Mouse (Mus musculus) midbrain, embryonic 16.5 days (tissue): ENCODE measurements around the gene Slc4a5. TPM values are rescaled to one million over a fixed set of nuclear protein-coding genes. Genes with fewer than 3 reads are reported as not detected.

Source experiments
- ATAC-seq: fragments of 200-750 bp; cut with Nextera tagmentation; 2 replicates; pipeline ENCODE4 v1.8.0; 2017; ENCODE audit warnings: moderate TSS enrichment
- H3K27ac ChIP-seq: fragments of 300-500 bp; sonication (generic); 2 replicates; pipeline ENCODE4 v1.5.1; 2014; ENCODE audit warnings: mild to moderate bottlenecking, low read length, mixed read lengths
- H3K27me3 ChIP-seq: fragments of 300-500 bp; sonication (generic); 2 replicates; pipeline ENCODE4 v1.6.1; 2014; ENCODE audit warnings: low read depth, low read length, mixed read lengths; ENCODE audit not compliant: control insufficient read depth, insufficient read depth
- H3K36me3 ChIP-seq: fragments of 300-500 bp; sonication (generic); 2 replicates; pipeline ENCODE4 v1.6.1; 2014; ENCODE audit warnings: mild to moderate bottlenecking, low read length, moderate library complexity, mixed read lengths; ENCODE audit not compliant: control insufficient read depth, insufficient read depth
- H3K4me1 ChIP-seq: fragments of 300-500 bp; sonication (generic); 2 replicates; pipeline ENCODE4 v1.6.1; 2014; ENCODE audit warnings: mild to moderate bottlenecking, low read length, mixed read lengths; ENCODE audit not compliant: control insufficient read depth, insufficient read depth
- H3K4me2 ChIP-seq: fragments of 300-500 bp; sonication (generic); 2 replicates; pipeline ENCODE4 v1.6.1; 2014; ENCODE audit warnings: mild to moderate bottlenecking, low read length, mixed read lengths
- H3K4me3 ChIP-seq: fragments of 300-500 bp; sonication (generic); 2 replicates; pipeline ENCODE4 v1.5.1; 2014; ENCODE audit warnings: low read depth, mild to moderate bottlenecking, low read length, moderate library complexity, mixed read lengths
- H3K9ac ChIP-seq: fragments of 300-500 bp; sonication (generic); 2 replicates; pipeline ENCODE4 v1.6.1; 2014; ENCODE audit warnings: low read depth, low read length, mixed read lengths
- H3K9me3 ChIP-seq: fragments of 300-500 bp; sonication (generic); replicated peaks from 2 replicates; pipeline ENCODE4 v1.6.1; 2014; ENCODE audit warnings: mild to moderate bottlenecking, low read length, mixed read lengths; ENCODE audit not compliant: control insufficient read depth, poor library complexity, severe bottlenecking
- WGBS: fragments of 180-500 bp; shearing (Covaris S2); extraction: QIAGEN DNeasy Blood & Tissue Kit; methylation state at CpG from one replicate; pipeline ENCODE4 v1.1.7; 2014; 5-methylcytosine and 5-hydroxymethylcytosine counted together
- polyA plus RNA-seq: library from polyadenylated mRNA; unstranded; fragments of >200 nt; fragmentation: Nextera tagmentation; extraction: Ambion mirVana; gene quantifications from 2 replicates; pipeline ENCODE4 v1.2.1, GENCODE M21; 2015

Gene Slc4a5
- polyA plus RNA-seq, 1 experiment from 2014 or later = 0.49 TPM

- 79% methylated on average over 6 of the region's 6 CpGs for WGBS
- H3K9ac ChIP-seq = no peak overlapping the region
- H3K4me3 ChIP-seq = no peak overlapping the region
These were observed 25.5 kb downstream of the Slc4a5 start for GRCm38 (mm10) chr6:83245134-83245533.

GRCm38 (mm10) chr6:83245997-83246396 lies 26.4 kb downstream of the Slc4a5 start:
- H3K27me3 ChIP-seq = no peaks in the 10 kb centered on the region
- H3K36me3 ChIP-seq = no peaks in the 10 kb centered on the region
- no peak overlapping the region for H3K9ac ChIP-seq
- WGBS = 97% methylated on average over 1 of the region's 1 CpGs
- H3K27ac ChIP-seq = no peak overlapping the region
- ATAC-seq = no peak
- H3K9me3 ChIP-seq = no peaks in the 10 kb centered on the region
- H3K4me1 ChIP-seq = no peaks in the 10 kb centered on the region
- no peak overlapping the region for H3K4me2 ChIP-seq
- H3K4me3 ChIP-seq = no peak overlapping the region

More at GRCm38 (mm10) chr6:83245134-83245533, 25.5 kb downstream of the Slc4a5 start:
- H3K9me3 ChIP-seq = no peaks in the 10 kb centered on the region
- no peak for ATAC-seq
- no peaks in the 10 kb centered on the region for H3K36me3 ChIP-seq
- H3K27ac ChIP-seq = no peak overlapping the region
- no peaks in the 10 kb centered on the region for H3K27me3 ChIP-seq
- H3K4me2 ChIP-seq = no peak overlapping the region
- no peaks in the 10 kb centered on the region for H3K4me1 ChIP-seq

- WGBS = 97% methylated on average over 4 of the region's 4 CpGs
- Histone ChIP-seq H3K4me1 (no peaks in the 10 kb centered on the region), H3K4me2 (no peak overlapping the region), H3K36me3 (no peaks in the 10 kb centered on the region), H3K9me3 (no peaks in the 10 kb centered on the region), H3K4me3 (no peak overlapping the region), H3K27ac (no peak overlapping the region), H3K27me3 (no peaks in the 10 kb centered on the region), H3K9ac (no peak overlapping the region)
- no peak for ATAC-seq
These were observed 27.1 kb downstream of the Slc4a5 start for GRCm38 (mm10) chr6:83246750-83247149.

GRCm38 (mm10) chr6:83247153-83247552 lies 27.5 kb downstream of the Slc4a5 start:
- ATAC-seq = no peak
- Histone ChIP-seq H3K9ac (no peak overlapping the region), H3K27ac (no peak overlapping the region), H3K4me2 (no peak overlapping the region), H3K4me3 (no peak overlapping the region), H3K4me1 (no peaks in the 10 kb centered on the region), H3K9me3 (no peaks in the 10 kb centered on the region), H3K27me3 (no peaks in the 10 kb centered on the region), H3K36me3 (no peaks in the 10 kb centered on the region)
- WGBS = 88% methylated on average over 2 of the region's 2 CpGs

GRCm38 (mm10) chr6:83254242-83254641 lies 34.6 kb downstream of the Slc4a5 start:
- Histone ChIP-seq H3K4me3 (no peak overlapping the region), H3K4me2 (no peak overlapping the region), H3K9ac (0 out of 2 replicates have a peak overlapping the region, but pooled peaks have one; percentile 4), H3K9me3 (no peaks in the 10 kb centered on the region), H3K27me3 (no peaks in the 10 kb centered on the region), H3K4me1 (no peaks in the 10 kb centered on the region), H3K36me3 (no peaks in the 10 kb centered on the region), H3K27ac (no peak overlapping the region)
- ATAC-seq = no peak
- 54% methylated on average over 7 of the region's 7 CpGs for WGBS

- Histone ChIP-seq H3K27me3 (no peaks in the 10 kb centered on the region), H3K9me3 (no peaks in the 10 kb centered on the region), H3K36me3 (no peaks in the 10 kb centered on the region), H3K4me2 (no peak overlapping the region), H3K4me3 (no peak overlapping the region), H3K27ac (no peak overlapping the region), H3K4me1 (peaks cover 16% of the 10 kb centered on the region), H3K9ac (no peak overlapping the region)
- ATAC-seq = no peak
- WGBS = 83% methylated on average over 1 of the region's 1 CpGs
These were observed 44.9 kb downstream of the Slc4a5 start for GRCm38 (mm10) chr6:83264516-83264915.

- ATAC-seq = no peak
- Histone ChIP-seq H3K9ac (no peak overlapping the region), H3K27ac (no peak overlapping the region), H3K27me3 (no peaks in the 10 kb centered on the region), H3K36me3 (no peaks in the 10 kb centered on the region), H3K4me2 (no peak overlapping the region), H3K4me3 (no peak overlapping the region), H3K9me3 (no peaks in the 10 kb centered on the region), H3K4me1 (peaks cover 15% of the 10 kb centered on the region)
These were observed 45.6 kb downstream of the Slc4a5 start for GRCm38 (mm10) chr6:83265253-83265652.

GRCm38 (mm10) chr6:83265653-83266052 lies 46.0 kb downstream of the Slc4a5 start:
- Histone ChIP-seq H3K9me3 (no peaks in the 10 kb centered on the region), H3K27me3 (no peaks in the 10 kb centered on the region), H3K9ac (no peak overlapping the region), H3K4me1 (peaks cover 11% of the 10 kb centered on the region), H3K27ac (no peak overlapping the region), H3K4me3 (no peak overlapping the region), H3K4me2 (no peak overlapping the region), H3K36me3 (no peaks in the 10 kb centered on the region)
- no peak for ATAC-seq
- WGBS = 67% methylated on average over 4 of the region's 4 CpGs

- ATAC-seq = no peak
- peak overlapping the region; percentile 65 for H3K4me2 ChIP-seq
- peak overlapping the region; percentile 82 for H3K27ac ChIP-seq
- peak overlapping the region; percentile 42; the same call in 1 of the 2 replicates for H3K9ac ChIP-seq
- H3K4me1 ChIP-seq = peaks cover 7% of the 10 kb centered on the region
- no peaks in the 10 kb centered on the region for H3K36me3 ChIP-seq
- H3K4me3 ChIP-seq = no peak overlapping the region
- no peaks in the 10 kb centered on the region for H3K9me3 ChIP-seq
- no peaks in the 10 kb centered on the region for H3K27me3 ChIP-seq
- WGBS = 61% methylated on average over 4 of the region's 4 CpGs
These were observed 48.0 kb downstream of the Slc4a5 start for GRCm38 (mm10) chr6:83267616-83268015.
